Mouse (Mus musculus) hindbrain, embryonic 14.5 days (tissue): ENCODE measurements at regions not wholly inside any gene's neighbourhood (a gene's known extent, or its start where the extent isn't known, plus 50 kb on each side); places are given as distances from the start of the nearest gene placed in this dataset.
A peak's percentile ranks its signal among the peaks of the same experiment; 100 is the strongest.

Experiments
- ATAC-seq: fragments of 200-750 bp; cut with Nextera tagmentation; 2 replicates; pipeline ENCODE4 v1.8.0; 2017; ENCODE audit warnings: moderate number of reproducible peaks, mild to moderate bottlenecking, moderate TSS enrichment, moderate library complexity; ENCODE audit not compliant: low FRiP score
- DNase-seq: peaks from one replicate; pipeline ENCODE4 v3.0.0-alpha.2; 2015; ENCODE audit warnings: low spot score
- H3K27ac ChIP-seq: fragments of 300-500 bp; sonication (generic); 2 replicates; pipeline ENCODE4 v1.5.1; 2014; ENCODE audit warnings: mild to moderate bottlenecking, moderate library complexity
- H3K27me3 ChIP-seq: fragments of 300-500 bp; sonication (generic); 2 replicates; pipeline ENCODE4 v1.6.1; 2014; ENCODE audit warnings: mild to moderate bottlenecking, low read length, mixed read lengths; ENCODE audit not compliant: control insufficient read depth, insufficient read depth
- H3K36me3 ChIP-seq: fragments of 300-500 bp; sonication (generic); replicated peaks from 2 replicates; pipeline ENCODE4 v1.6.1; 2014; ENCODE audit not compliant: control insufficient read depth, insufficient read depth
- H3K4me1 ChIP-seq: fragments of 300-500 bp; sonication (generic); replicated peaks from 2 replicates; pipeline ENCODE4 v1.6.1; 2014; ENCODE audit warnings: antibody characterized with exemption, low read length, mixed read lengths; ENCODE audit not compliant: control insufficient read depth, insufficient read depth
- H3K4me2 ChIP-seq: fragments of 300-500 bp; sonication (generic); replicated peaks from 2 replicates; pipeline ENCODE4 v1.6.1; 2014; ENCODE audit warnings: mild to moderate bottlenecking, moderate library complexity
- H3K4me3 ChIP-seq: fragments of 300-500 bp; sonication (generic); replicated peaks from 2 replicates; pipeline ENCODE4 v1.5.1; 2014; ENCODE audit warnings: mild to moderate bottlenecking, low read length
- H3K9ac ChIP-seq: fragments of 300-500 bp; sonication (generic); 2 replicates; pipeline ENCODE4 v1.6.1; 2014
- H3K9me3 ChIP-seq: fragments of 300-500 bp; sonication (generic); 2 replicates; pipeline ENCODE4 v1.6.1; 2016; ENCODE audit warnings: low read length; ENCODE audit not compliant: control insufficient read depth
- WGBS: fragments of 180-500 bp; shearing (Covaris S2); extraction: QIAGEN DNeasy Blood & Tissue Kit; methylation state at CpG from one replicate; pipeline ENCODE4 v1.1.7; 2014; 5-methylcytosine and 5-hydroxymethylcytosine counted together

- Histone ChIP-seq H3K9ac (no peak overlapping the region), H3K9me3 (no peaks in the 10 kb centered on the region), H3K4me2 (no peak overlapping the region), H3K4me1 (no peaks in the 10 kb centered on the region), H3K36me3 (no peaks in the 10 kb centered on the region), H3K27me3 (no peaks in the 10 kb centered on the region), H3K27ac (no peak overlapping the region), H3K4me3 (no peak overlapping the region)
- ATAC-seq (no peak), DNase-seq (no peak)
- 95% methylated on average over 11 of the region's 11 CpGs for WGBS
These were observed 108.7 kb upstream of the Teddm2 start for GRCm38 (mm10) chr1:154008593-154009310.

GRCm38 (mm10) chr1:154010681-154011080, 110.7 kb upstream of the Teddm2 start:
- no peak overlapping the region for H3K27ac ChIP-seq
- H3K4me2 ChIP-seq: no peak overlapping the region
- H3K36me3 ChIP-seq: no peaks in the 10 kb centered on the region
- ATAC-seq (no peak), DNase-seq (no peak)
- H3K4me3 ChIP-seq: no peak overlapping the region
- H3K9me3 ChIP-seq: no peaks in the 10 kb centered on the region
- no peaks in the 10 kb centered on the region for H3K4me1 ChIP-seq
- H3K27me3 ChIP-seq: no peaks in the 10 kb centered on the region
- H3K9ac ChIP-seq: no peak overlapping the region
- WGBS: 89% methylated on average over 4 of the region's 4 CpGs

- Histone ChIP-seq H3K9me3 (no peaks in the 10 kb centered on the region), H3K9ac (no peak overlapping the region), H3K4me2 (no peak overlapping the region), H3K4me1 (no peaks in the 10 kb centered on the region), H3K27ac (no peak overlapping the region), H3K27me3 (no peaks in the 10 kb centered on the region), H3K4me3 (no peak overlapping the region), H3K36me3 (no peaks in the 10 kb centered on the region)
- WGBS: 90% methylated on average over 2 of the region's 2 CpGs
- ATAC-seq (no peak), DNase-seq (no peak)
These were observed 116.5 kb upstream of the Teddm2 start for GRCm38 (mm10) chr1:154016516-154016915.

GRCm38 (mm10) chr1:154018241-154018640, 118.2 kb upstream of the Teddm2 start:
- Histone ChIP-seq H3K9me3 (no peaks in the 10 kb centered on the region), H3K4me2 (no peak overlapping the region), H3K27ac (no peak overlapping the region), H3K4me3 (no peak overlapping the region), H3K27me3 (no peaks in the 10 kb centered on the region), H3K36me3 (no peaks in the 10 kb centered on the region), H3K9ac (no peak overlapping the region), H3K4me1 (no peaks in the 10 kb centered on the region)
- ATAC-seq: no peak
- WGBS: 92% methylated on average over 6 of the region's 6 CpGs
- DNase-seq: no peak

- Histone ChIP-seq H3K36me3 (no peaks in the 10 kb centered on the region), H3K9me3 (no peaks in the 10 kb centered on the region), H3K27ac (no peak overlapping the region), H3K4me1 (no peaks in the 10 kb centered on the region), H3K4me3 (no peak overlapping the region), H3K4me2 (no peak overlapping the region), H3K27me3 (no peaks in the 10 kb centered on the region), H3K9ac (no peak overlapping the region)
- 90% methylated on average over 3 of the region's 3 CpGs for WGBS
- no peak for DNase-seq
- no peak for ATAC-seq
These were observed 124.3 kb upstream of the Teddm2 start for GRCm38 (mm10) chr1:154024301-154024700.

- 91% methylated on average over 4 of the region's 4 CpGs for WGBS
- H3K27me3 ChIP-seq: no peaks in the 10 kb centered on the region
- DNase-seq (no peak), ATAC-seq (no peak)
- no peak overlapping the region for H3K4me2 ChIP-seq
- no peak overlapping the region for H3K9ac ChIP-seq
- no peaks in the 10 kb centered on the region for H3K4me1 ChIP-seq
- no peaks in the 10 kb centered on the region for H3K9me3 ChIP-seq
- H3K4me3 ChIP-seq: no peak overlapping the region
- no peak overlapping the region for H3K27ac ChIP-seq
- no peaks in the 10 kb centered on the region for H3K36me3 ChIP-seq
These were observed 127.3 kb upstream of the Teddm2 start for GRCm38 (mm10) chr1:154027303-154027702.

GRCm38 (mm10) chr1:154029826-154030225, 129.8 kb upstream of the Teddm2 start:
- no peak overlapping the region for H3K4me2 ChIP-seq
- no peaks in the 10 kb centered on the region for H3K36me3 ChIP-seq
- no peak overlapping the region for H3K4me3 ChIP-seq
- DNase-seq (no peak), ATAC-seq (no peak)
- H3K9me3 ChIP-seq: no peaks in the 10 kb centered on the region
- 73% methylated on average over 3 of the region's 3 CpGs for WGBS
- H3K9ac ChIP-seq: no peak overlapping the region
- H3K27ac ChIP-seq: no peak overlapping the region
- H3K27me3 ChIP-seq: no peaks in the 10 kb centered on the region
- no peaks in the 10 kb centered on the region for H3K4me1 ChIP-seq

- peak; percentile 67 for DNase-seq
- no peak for ATAC-seq
- H3K27me3 ChIP-seq: no peaks in the 10 kb centered on the region
- no peak overlapping the region for H3K9ac ChIP-seq
- WGBS: 18% methylated on average over 14 of the region's 14 CpGs
- no peak overlapping the region for H3K27ac ChIP-seq
- H3K36me3 ChIP-seq: no peaks in the 10 kb centered on the region
- H3K4me3 ChIP-seq: no peak overlapping the region
- H3K4me2 ChIP-seq: peak overlapping the region; percentile 31; the same call in 1 of the 2 replicates
- H3K4me1 ChIP-seq: no peaks in the 10 kb centered on the region
- H3K9me3 ChIP-seq: no peaks in the 10 kb centered on the region
These were observed 132.7 kb upstream of the Teddm2 start for GRCm38 (mm10) chr1:154032669-154033099.

GRCm38 (mm10) chr1:154033958-154034606, 134.1 kb upstream of the Teddm2 start:
- H3K4me3 ChIP-seq: no peak overlapping the region
- DNase-seq (no peak), ATAC-seq (no peak)
- no peaks in the 10 kb centered on the region for H3K36me3 ChIP-seq
- H3K9ac ChIP-seq: no peak overlapping the region
- H3K4me1 ChIP-seq: no peaks in the 10 kb centered on the region
- H3K9me3 ChIP-seq: no peaks in the 10 kb centered on the region
- no peaks in the 10 kb centered on the region for H3K27me3 ChIP-seq
- no peak overlapping the region for H3K4me2 ChIP-seq
- 72% methylated on average over 13 of the region's 13 CpGs for WGBS
- H3K27ac ChIP-seq: no peak overlapping the region
